Mouse (Mus musculus): ENCODE measurements around the gene Hist1h4m.

GRCm38 (mm10) chr13:21783255-21783617, 28.3 kb upstream of the Hist1h4m start, which contains the start of gene Hist1h3i:
- TF ChIP-seq MAFK (IDR thresholded peaks at IDR 0.05; ENCODE audit: insufficient read depth, low read depth, low read length) (peak; percentile 76; the same call in 1 of the 2 replicates), ZC3H11A (IDR thresholded peaks at IDR 0.05; ENCODE audit: borderline replicate concordance, low read depth, low read length) (no peak), CHD2 (IDR thresholded peaks at IDR 0.05; ENCODE audit: low read depth, low read length) (no peak), HCFC1 (IDR thresholded peaks at IDR 0.05; ENCODE audit: borderline replicate concordance, insufficient read depth, low read length) (no peak)

Measured in ES-E14 (cell line).